Mouse (Mus musculus) cerebral cortex, adult 2 months (tissue): ENCODE data around the gene Prn.

Source experiments
- WGBS: fragments of 180-500 bp; shearing (Covaris S2); methylation state at CpG from one replicate; pipeline ENCODE4 v1.1.7; 2018; 5-methylcytosine and 5-hydroxymethylcytosine counted together

The Prn gene

DNA sequence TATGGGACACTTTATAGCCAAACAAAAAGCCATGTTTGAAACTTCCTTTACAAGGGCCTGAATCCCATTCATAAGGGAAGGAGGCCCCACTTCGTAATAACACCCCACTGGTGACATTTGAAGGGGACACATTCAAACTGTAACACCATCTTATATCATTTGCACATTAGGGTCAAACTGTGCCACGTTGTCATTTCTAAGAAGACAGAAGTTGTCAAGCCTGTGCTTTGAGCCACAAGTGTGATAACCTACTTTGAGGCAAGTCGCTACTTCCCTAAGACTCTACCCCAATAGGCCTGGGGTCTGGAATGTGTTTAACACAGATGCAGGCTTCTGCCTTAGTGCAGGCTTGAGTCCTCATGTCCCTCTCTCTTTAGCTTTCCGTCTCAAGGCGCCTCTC lies 2.4 kb upstream of the Prn start:
- 87% methylated on average over 5 of the region's 5 CpGs for WGBS

DNA sequence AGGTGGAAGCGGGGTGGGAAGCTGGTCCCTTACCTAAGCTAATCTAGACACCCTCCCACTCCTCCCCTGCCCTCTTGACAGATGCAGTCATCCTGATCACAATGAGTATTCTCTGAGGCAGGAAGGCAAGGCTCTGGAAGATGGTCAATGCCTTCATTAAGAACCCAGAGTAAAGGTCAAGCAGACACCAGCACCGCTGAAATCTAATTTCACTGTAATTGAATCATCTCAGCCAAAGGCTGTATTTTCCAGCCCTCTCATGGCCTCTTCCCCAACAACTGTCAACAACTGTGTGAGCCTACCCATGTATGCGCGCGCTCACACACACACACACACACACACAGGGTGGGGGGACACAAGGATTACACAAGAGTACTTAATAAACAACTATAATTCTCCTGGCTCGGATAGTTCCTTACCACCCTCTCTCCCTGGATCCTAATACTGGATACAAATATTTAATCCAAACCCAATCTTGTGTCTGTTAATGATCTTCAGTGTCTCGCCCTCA lies 1.4 kb upstream of the Prn start:
- WGBS, result 94% methylated on average over 7 of the region's 7 CpGs

GRCm38 (mm10) chr2:131908906-131909305 lies 851 bp upstream of the Prn start:
- 97% methylated on average over 1 of the region's 1 CpGs for WGBS

DNA sequence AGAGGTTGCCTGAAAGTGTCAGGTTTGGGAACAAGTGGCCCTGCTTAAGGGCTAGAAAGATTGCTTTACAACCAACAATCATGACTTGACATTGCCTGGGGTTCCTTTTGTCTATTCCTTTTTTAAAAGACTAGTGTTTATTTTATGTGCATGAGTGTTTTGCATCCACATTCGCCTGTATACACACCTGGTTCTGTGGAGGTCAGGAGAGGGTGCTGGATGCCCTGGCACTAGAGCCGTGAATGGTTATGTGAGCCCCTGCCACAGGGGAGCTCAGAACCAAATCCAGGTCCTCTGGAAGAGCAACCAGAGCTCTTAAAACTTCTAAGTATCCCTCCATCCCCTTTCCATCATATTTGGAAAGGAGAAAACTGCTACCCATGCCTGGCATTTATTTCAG lies 1.1 kb downstream of the Prn start:
- WGBS, result 18% methylated on average over 2 of the region's 2 CpGs

- 17% methylated on average over 4 of the region's 4 CpGs for WGBS
Observed at GRCm38 (mm10) chr2:131911341-131911740, 1.6 kb downstream of the Prn start.

DNA sequence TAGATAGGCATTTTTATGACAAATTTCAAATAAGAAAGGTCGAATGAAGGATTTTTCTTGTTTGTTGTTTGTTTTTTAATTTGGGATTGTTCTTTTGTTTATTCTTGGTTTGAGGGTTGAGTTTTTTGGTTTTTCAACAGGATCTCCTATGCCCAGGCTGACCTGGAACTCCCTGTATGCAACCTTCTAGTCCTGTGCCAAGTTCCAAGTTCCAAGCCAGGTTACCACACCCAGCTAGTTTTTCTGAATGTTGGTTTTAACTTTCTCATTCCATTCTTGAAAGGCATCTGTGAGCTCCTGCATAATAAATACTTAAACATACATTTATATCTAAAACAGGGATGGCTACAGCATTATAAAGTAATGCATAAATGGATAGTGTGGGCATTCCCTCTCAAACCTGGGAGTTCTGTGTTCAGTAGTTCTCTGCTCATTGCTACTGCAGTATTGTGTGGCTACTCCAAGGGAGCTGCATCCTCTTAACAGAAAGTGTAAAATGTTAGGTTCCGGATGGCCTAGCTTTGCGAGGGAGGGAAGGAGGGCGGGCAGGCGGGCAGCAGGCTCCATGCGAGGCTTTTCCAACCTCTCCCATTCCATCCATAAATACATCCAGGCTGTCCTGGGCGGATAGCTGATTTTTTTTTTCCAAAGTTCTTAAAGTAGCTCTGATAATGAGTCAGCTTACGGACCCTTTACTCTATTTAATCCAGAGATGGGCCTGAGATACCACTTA lies 2.9 kb downstream of the Prn start:
- 41% methylated on average over 8 of the region's 8 CpGs for WGBS

DNA sequence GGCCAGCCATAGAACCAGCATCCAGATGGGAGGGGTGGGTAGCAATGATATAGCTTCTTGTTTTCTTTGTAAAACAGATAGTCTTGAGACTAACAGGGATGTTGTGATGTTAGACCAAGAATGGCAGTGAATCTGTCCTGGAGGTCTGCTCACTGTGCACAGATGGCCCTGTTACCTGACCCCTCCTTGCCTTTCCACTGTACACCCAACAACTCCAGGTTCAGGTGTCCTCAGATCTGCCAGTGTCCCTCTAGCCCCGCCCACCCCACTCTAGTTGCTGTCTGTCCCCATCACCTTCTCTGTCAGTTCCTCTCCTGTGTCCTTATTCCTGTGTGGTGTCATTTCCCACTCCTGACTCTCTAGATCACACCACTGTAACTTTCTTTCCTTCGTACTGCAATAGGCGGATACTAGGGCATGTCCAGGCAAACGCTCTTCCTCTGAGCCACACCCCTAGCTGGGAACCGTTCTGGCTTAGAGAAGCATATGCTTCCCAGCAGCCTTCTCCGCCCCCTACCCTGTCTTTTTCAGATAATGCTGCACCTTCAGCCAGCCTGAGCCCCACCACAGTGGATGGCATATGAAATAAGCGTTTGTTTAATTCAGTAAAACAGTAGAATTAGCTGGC lies 22.6 kb downstream of the Prn start:
- WGBS, result 42% methylated on average over 7 of the region's 7 CpGs

DNA sequence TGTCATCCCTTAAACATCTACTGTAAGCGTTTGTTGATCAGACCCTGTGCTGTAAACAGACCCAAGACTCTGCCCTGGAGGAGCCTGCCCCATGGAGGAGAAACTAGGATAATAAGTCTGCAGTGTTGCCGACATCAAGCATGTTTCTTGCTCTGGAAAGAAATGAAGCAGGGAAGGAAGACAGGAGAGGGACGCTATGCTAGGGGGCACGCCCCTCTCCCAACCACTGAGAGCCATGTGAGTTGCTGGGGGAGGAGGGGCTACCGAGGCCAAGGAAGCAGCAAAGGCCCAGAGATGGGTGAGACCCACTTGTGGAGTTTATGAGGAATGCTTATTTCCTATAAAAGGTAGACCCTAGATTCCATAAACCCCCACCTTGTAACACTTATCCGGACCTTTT lies 23.3 kb downstream of the Prn start:
- WGBS, result 25% methylated on average over 6 of the region's 6 CpGs

DNA sequence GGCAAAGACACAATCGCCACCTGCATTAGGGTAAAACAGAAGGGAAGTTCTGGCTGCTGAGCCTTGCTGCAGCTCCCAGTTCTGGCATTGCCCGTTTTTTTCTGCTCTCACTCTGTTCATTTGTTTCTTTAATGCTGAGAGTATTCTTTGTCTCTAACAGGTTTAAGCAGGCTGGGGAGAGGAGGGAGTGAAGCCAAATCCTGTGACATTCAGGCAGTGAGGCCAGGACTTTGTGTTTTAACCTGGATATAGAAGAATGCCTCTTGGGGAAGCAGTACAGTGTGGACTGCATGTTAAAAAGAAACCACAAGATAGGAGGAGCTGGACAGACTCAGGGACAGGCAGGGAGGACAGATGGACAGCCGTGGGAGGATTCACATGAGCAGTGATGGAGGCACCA lies 23.8 kb downstream of the Prn start:
- WGBS, result 25% methylated on average over 3 of the region's 3 CpGs

DNA sequence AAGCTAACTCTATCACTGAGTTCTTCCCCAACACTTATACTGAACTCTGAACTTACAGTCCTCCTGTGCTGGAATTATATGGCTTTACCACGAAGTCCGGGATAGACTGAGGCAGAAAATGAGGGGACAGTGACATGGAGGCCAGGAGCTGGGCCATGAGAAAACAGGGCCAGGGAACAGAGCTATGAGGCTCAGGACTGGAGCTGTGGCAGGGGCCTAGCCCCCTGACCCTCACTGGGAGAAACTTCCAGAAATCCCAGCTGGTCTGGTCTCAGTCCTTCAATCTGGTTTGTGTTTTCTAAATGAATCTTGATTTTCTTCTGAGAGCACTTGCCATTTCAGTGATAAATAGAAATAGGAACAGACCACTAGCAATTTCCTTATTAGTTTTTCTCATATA lies 24.5 kb downstream of the Prn start:
- WGBS, result 85% methylated on average over 2 of the region's 2 CpGs

GRCm38 (mm10) chr2:131935390-131936105 lies 25.8 kb downstream of the Prn start:
- 30% methylated on average over 10 of the region's 10 CpGs for WGBS

DNA sequence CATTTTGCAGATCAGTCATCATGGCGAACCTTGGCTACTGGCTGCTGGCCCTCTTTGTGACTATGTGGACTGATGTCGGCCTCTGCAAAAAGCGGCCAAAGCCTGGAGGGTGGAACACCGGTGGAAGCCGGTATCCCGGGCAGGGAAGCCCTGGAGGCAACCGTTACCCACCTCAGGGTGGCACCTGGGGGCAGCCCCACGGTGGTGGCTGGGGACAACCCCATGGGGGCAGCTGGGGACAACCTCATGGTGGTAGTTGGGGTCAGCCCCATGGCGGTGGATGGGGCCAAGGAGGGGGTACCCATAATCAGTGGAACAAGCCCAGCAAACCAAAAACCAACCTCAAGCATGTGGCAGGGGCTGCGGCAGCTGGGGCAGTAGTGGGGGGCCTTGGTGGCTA lies 26.7 kb downstream of the Prn start:
- WGBS, result 97% methylated on average over 10 of the region's 10 CpGs

DNA sequence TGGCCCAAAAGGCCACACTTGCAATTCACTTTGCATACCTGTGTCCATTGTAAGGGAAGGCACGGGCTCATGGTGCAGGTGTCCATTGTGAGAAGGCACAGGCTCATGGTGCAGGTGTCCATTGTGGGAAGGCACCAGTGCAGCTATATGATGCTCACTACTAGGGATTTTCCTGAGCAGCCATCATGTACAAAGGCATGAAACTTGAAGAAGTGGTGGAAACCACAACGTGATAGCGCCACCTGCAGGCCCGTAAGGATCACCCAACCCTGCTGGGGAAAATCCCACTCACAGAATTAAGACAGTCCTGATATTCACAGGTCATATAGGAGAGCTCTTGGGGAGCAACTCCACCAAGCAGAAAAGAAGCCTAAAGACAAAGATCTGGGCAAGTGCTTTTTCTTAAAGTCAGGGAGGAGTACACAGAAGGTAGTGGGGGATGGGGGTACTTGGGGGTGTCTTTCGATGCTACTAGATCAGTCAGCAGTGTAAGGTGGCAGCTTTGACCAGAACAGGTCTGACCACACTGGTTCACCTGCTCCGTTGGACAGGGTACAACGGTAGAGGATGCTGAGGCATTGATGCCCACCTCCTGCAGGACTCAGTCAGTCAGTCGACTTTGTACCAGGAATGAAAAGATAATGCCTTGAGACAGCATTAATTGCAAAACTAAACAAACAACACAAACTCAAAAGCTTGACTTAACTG lies 29.8 kb downstream of the Prn start:
- WGBS, result 39% methylated on average over 8 of the region's 8 CpGs

GRCm38 (mm10) chr2:131940506-131940905 lies 30.7 kb downstream of the Prn start:
- 78% methylated on average over 3 of the region's 3 CpGs for WGBS

DNA sequence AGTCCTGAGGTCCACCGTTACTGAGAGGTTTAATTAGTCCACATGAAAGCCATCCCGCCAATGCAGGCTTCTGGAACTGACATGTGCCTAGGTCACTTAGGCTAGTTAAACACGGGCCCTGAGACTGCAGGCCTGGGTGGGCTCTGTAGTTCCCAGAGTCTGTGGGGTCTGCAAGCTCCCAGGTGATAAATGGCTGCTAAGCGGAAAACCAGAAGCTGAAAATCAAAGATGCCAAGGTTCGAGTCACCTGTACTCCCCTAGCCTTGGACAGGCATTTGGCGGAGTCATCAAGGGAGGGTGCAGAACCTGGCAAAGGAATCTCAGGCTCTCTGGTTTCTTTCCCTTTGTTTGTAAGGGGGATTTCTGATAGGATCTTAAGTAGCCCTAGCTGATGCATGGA lies 31.7 kb downstream of the Prn start:
- WGBS, result 88% methylated on average over 6 of the region's 6 CpGs

DNA sequence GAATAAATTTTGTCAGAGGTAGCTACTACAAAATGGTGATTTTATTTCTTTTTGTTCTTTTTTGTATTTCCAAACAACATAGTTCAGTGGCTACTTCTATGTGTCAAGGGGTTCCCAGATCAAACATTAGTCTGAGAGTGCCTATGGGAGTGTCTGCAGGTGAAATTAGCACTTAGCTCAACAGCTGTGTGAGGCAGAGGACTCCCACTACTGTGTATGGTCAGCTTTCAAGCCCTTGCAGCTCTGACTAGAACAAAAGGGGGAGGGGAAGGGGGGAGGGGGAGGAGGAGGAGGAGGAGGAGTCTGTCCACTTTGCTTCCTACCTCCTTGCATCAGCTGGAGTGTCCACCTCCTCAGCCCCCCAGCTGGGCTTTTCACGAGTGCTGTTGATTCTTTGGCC lies 34.6 kb downstream of the Prn start:
- 78% methylated on average over 1 of the region's 1 CpGs for WGBS

GRCm38 (mm10) chr2:131945225-131945624 lies 35.5 kb downstream of the Prn start:
- WGBS, result 82% methylated on average over 8 of the region's 8 CpGs

GRCm38 (mm10) chr2:131945765-131946164 lies 36.0 kb downstream of the Prn start:
- 62% methylated on average over 6 of the region's 6 CpGs for WGBS

DNA sequence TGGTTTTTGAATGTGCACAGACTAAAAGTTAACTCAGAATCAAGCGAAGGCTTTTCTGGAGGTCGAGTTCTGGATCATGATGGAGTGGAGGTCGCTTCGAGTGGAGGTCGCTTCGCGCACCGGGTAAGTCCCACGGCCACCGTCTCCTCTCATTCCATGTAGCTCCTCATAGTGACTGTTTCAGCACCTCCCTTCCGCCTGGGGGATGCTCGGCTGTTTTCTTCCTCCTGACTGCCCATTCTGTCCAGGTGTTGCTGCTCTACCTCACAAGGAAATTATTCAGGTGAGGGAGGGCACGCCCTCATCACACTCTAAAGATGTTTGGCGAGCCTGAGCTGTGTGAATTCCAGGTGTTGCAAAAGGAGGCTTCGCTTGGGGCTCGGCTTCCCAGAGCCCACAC lies 36.6 kb downstream of the Prn start:
- 97% methylated on average over 16 of the region's 16 CpGs for WGBS

GRCm38 (mm10) chr2:131948156-131948555 lies 38.4 kb downstream of the Prn start:
- WGBS, result 86% methylated on average over 3 of the region's 3 CpGs

- 71% methylated on average over 11 of the region's 11 CpGs for WGBS
Observed at GRCm38 (mm10) chr2:131948916-131949639, 39.3 kb downstream of the Prn start.
